Mouse (Mus musculus) limb, embryonic 14.5 days (tissue): ENCODE data around the gene Lgals9. TPM values are rescaled to one million over a fixed set of nuclear protein-coding genes. Genes with fewer than 3 reads are reported as not detected.

Experiments
- ATAC-seq: fragments of 200-750 bp; cut with Nextera tagmentation; 2 replicates; pipeline ENCODE4 v1.8.0; 2017; ENCODE audit warnings: low read depth, moderate number of reproducible peaks, moderate TSS enrichment; ENCODE audit not compliant: low FRiP score
- DNase-seq: peaks from one replicate; pipeline ENCODE4 v3.0.0-alpha.2; 2015; ENCODE audit warnings: low spot score
- H3K27ac ChIP-seq: fragments of 300-500 bp; sonication (generic); replicated peaks from 2 replicates; pipeline ENCODE4 v1.5.1; 2014; ENCODE audit warnings: low read depth, mild to moderate bottlenecking, low read length, moderate library complexity, mixed read lengths
- H3K27me3 ChIP-seq: fragments of 300-500 bp; sonication (generic); 2 replicates; pipeline ENCODE4 v1.6.1; 2014; ENCODE audit warnings: low read length, mixed read lengths; ENCODE audit not compliant: control insufficient read depth, insufficient read depth
- H3K36me3 ChIP-seq: fragments of 300-500 bp; sonication (generic); 2 replicates; pipeline ENCODE4 v1.6.1; 2014; ENCODE audit warnings: mild to moderate bottlenecking, low read length, moderate library complexity, mixed read lengths; ENCODE audit not compliant: control insufficient read depth, insufficient read depth
- H3K4me1 ChIP-seq: fragments of 300-500 bp; sonication (generic); 2 replicates; pipeline ENCODE4 v1.6.1; 2014; ENCODE audit warnings: antibody characterized with exemption, low read length, mixed read lengths; ENCODE audit not compliant: control insufficient read depth, insufficient read depth
- H3K4me2 ChIP-seq: fragments of 300-500 bp; sonication (generic); replicated peaks from 2 replicates; pipeline ENCODE4 v1.6.1; 2014; ENCODE audit warnings: low read depth, mild to moderate bottlenecking, low read length, moderate library complexity; ENCODE audit not compliant: severe bottlenecking
- H3K4me3 ChIP-seq: fragments of 300-500 bp; sonication (generic); replicated peaks from 2 replicates; pipeline ENCODE4 v1.5.1; 2014; ENCODE audit warnings: low read length
- H3K9ac ChIP-seq: fragments of 300-500 bp; sonication (generic); 2 replicates; pipeline ENCODE4 v1.6.1; 2014; ENCODE audit warnings: mild to moderate bottlenecking, low read depth, low read length, moderate library complexity; ENCODE audit not compliant: severe bottlenecking
- H3K9me3 ChIP-seq: fragments of 300-500 bp; sonication (generic); 2 replicates; pipeline ENCODE4 v1.6.1; 2016; ENCODE audit warnings: low read length; ENCODE audit not compliant: control insufficient read depth
- POLR2A ChIP-seq: fragments of 200-500 bp; IDR thresholded peaks from 2 replicates; pipeline ENCODE4 v1.8.0; 2012; ENCODE audit warnings: inconsistent platforms, mild to moderate bottlenecking, moderate library complexity, borderline replicate concordance; ENCODE audit not compliant: insufficient read depth, insufficient read length; ENCODE audit errors: extremely low read depth
- WGBS: fragments of 180-500 bp; shearing (Covaris S2); extraction: QIAGEN DNeasy Blood & Tissue Kit; methylation state at CpG from one replicate; pipeline ENCODE4 v1.1.7; 2014; 5-methylcytosine and 5-hydroxymethylcytosine counted together
- polyA plus RNA-seq, 2 experiments: library from polyadenylated mRNA; depleted of rRNA in 1 of 2; stranded (reverse) in 1 of 2; unstranded in 1 of 2; fragments of >200 nt; fragmentation: Nextera tagmentation in 1 of 2; extraction: Ambion mirVana in 1 of 2; gene quantifications; 2 replicates each; pipeline versions ENCODE4 v1.2.1 to v1.2.3; 2012 to 2014

Gene Lgals9
- polyA plus RNA-seq, 2 experiments, result 29.7 to 35.4 TPM

GRCm38 (mm10) chr11:78985505-78985904 lies 759 bp upstream of the Lgals9 start:
- no peaks in the 10 kb centered on the region for H3K36me3 ChIP-seq
- DNase-seq, result no peak
- no peak overlapping the region for H3K4me2 ChIP-seq
- no peak overlapping the region for H3K4me3 ChIP-seq
- no peak for ATAC-seq
- no peak for TF ChIP-seq POLR2A
- no peaks in the 10 kb centered on the region for H3K27me3 ChIP-seq
- no peaks in the 10 kb centered on the region for H3K9me3 ChIP-seq
- H3K9ac ChIP-seq, result no peak overlapping the region
- H3K4me1 ChIP-seq, result no peaks in the 10 kb centered on the region
- no peak overlapping the region for H3K27ac ChIP-seq

DNA sequence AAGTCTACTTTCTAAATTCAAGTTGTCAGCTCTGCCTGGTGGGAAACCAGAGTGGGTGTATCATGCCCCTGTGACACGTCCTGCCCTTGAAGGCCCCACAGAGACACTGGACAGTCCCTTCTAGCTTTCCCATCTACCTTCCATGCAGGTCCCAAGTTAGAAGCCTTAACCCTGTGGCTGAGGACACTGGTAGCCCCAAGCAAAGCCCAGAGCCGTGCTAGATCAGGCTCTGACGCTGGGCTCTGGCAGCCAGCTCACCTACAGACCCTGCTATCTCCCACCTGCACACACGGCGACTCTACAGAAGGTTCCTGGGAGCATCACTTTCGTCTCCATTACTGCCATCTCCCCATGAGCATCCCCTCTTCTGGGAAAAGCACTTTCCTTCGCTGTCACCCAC lies 1.2 kb downstream of the Lgals9 start:
- Histone ChIP-seq H3K27me3 (no peaks in the 10 kb centered on the region), H3K27ac (no peak overlapping the region), H3K9me3 (no peaks in the 10 kb centered on the region), H3K4me2 (no peak overlapping the region), H3K4me3 (no peak overlapping the region), H3K4me1 (no peaks in the 10 kb centered on the region), H3K36me3 (no peaks in the 10 kb centered on the region), H3K9ac (no peak overlapping the region)
- no peak for DNase-seq
- no peak for ATAC-seq
- TF ChIP-seq POLR2A, result no peak
- 89% methylated on average over 7 of the region's 7 CpGs for WGBS

DNA sequence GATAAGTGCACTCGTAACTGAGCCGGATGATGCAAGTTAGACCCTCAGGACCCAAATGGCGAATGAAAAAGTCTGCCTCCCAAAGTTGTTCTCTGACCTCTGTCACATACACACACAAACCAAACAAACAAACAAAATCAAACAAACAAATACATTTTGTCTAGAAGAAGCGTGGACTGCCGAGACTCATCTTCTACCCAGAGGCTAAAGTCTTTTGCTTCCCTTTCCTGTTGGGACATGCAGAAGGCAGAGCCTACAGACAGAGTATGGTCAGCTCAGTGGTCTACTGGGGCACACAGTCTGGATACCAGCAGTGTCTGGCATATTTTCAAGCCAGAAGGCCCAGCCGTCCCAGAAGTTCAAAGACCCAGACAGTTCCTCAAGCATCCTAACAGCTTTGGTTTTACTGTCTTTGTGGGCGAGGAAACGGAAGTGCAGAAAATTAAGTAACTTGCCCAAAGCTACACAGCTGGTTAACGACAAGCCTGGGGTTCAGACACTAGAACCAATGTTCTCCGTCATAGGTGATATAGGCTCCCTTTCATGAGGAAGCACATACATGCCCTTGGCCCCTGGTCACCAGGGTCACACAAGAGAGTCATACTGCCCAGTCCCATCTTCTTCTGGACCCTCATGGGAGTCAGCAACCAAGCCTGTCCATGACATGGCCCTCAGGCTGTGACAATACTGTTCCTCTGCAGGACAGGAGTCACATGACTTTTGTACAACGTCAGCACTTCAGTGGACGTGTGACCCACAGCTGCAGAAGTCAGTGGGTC lies 2.0 kb downstream of the Lgals9 start:
- no peak overlapping the region for H3K27ac ChIP-seq
- H3K9ac ChIP-seq, result no peak overlapping the region
- no peaks in the 10 kb centered on the region for H3K4me1 ChIP-seq
- DNase-seq (no peak), ATAC-seq (no peak)
- no peaks in the 10 kb centered on the region for H3K27me3 ChIP-seq
- H3K4me2 ChIP-seq, result no peak overlapping the region
- no peaks in the 10 kb centered on the region for H3K36me3 ChIP-seq
- H3K4me3 ChIP-seq, result no peak overlapping the region
- TF ChIP-seq POLR2A, result no peak
- H3K9me3 ChIP-seq, result no peaks in the 10 kb centered on the region
- 58% methylated on average over 12 of the region's 12 CpGs for WGBS

DNA sequence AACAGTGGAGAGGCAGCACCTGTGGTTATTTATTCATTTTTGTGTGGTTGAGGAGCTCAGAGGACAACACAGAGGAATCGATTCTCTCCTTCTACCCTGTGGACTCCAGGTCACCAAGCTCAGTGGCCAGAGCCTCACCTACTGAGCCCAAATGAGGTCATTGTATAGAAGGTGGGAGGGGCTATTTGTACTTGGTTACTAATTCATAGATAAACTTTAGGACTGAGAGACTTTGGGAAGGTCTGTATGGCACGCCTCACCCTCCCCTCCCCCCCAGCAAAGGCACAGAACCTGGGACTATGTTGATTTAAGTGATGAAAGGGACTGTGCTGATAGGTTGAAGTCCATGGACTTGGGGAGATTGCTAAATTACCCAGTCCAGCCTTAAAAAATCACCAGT lies 2.7 kb downstream of the Lgals9 start:
- ATAC-seq (no peak), DNase-seq (no peak)
- no peaks in the 10 kb centered on the region for H3K27me3 ChIP-seq
- H3K4me1 ChIP-seq, result no peaks in the 10 kb centered on the region
- no peak overlapping the region for H3K4me2 ChIP-seq
- H3K27ac ChIP-seq, result no peak overlapping the region
- no peak for TF ChIP-seq POLR2A
- no peak overlapping the region for H3K9ac ChIP-seq
- H3K4me3 ChIP-seq, result no peak overlapping the region
- no peaks in the 10 kb centered on the region for H3K9me3 ChIP-seq
- 91% methylated on average over 2 of the region's 2 CpGs for WGBS
- no peaks in the 10 kb centered on the region for H3K36me3 ChIP-seq

DNA sequence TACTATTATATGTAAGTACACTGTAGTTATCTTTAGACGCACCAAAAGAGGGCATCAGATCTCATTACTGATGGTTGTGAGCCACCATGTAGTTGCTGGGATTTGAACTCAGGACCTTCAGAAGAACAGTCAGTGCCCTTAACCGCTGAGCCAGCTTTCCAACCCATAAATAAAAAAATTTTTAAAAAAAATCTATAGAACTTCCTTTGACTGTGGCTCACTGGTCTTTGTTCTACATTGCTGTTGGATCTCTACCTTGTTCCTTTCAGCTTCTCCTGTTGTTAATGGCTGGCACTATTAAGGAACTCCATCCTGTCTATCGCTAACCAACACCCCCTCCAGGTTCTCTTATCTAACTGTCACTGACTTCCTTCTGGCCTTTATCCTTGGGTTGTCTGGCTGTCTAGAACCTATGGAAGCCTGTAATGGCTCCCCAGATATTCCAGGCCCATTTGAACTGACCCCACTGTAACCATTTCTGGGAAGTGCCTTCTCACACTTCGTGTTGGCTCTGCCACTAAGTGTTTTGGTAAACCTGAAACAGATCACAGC lies 4.6 kb downstream of the Lgals9 start:
- WGBS, result 74% methylated on average over 4 of the region's 4 CpGs

More for the DNA sequence above, 4.6 kb downstream of the Lgals9 start:
- Histone ChIP-seq H3K27me3 (no peaks in the 10 kb centered on the region), H3K36me3 (no peaks in the 10 kb centered on the region), H3K9me3 (no peaks in the 10 kb centered on the region), H3K4me1 (no peaks in the 10 kb centered on the region), H3K4me3 (no peak overlapping the region), H3K4me2 (no peak overlapping the region), H3K27ac (no peak overlapping the region), H3K9ac (no peak overlapping the region)
- no peak for TF ChIP-seq POLR2A
- DNase-seq (no peak), ATAC-seq (no peak)
